Mouse (Mus musculus): Measurements from ENCODE around the gene Zeb2. TPM values are rescaled to one million over a fixed set of nuclear protein-coding genes. Genes with fewer than 3 reads are reported as not detected.

The Zeb2 gene
- polyA plus RNA-seq, 1 experiment = 3.2 TPM

GRCm38 (mm10) chr2:44976484-44976883, 140.7 kb downstream of the Zeb2 start:
- Histone ChIP-seq H3K36me3 (ENCODE audit: control insufficient read depth, insufficient read depth, low read length) (no peaks in the 10 kb centered on the region), H3K4me1 (ENCODE audit: control insufficient read depth, insufficient read depth, low read length) (peaks cover 5% of the 10 kb centered on the region), H3K27me3 (ENCODE audit: control insufficient read depth, insufficient read depth, low read length) (no peaks in the 10 kb centered on the region), H3K4me3 (ENCODE audit: control insufficient read depth, low read depth, low read length) (no peak overlapping the region), H3K27ac (ENCODE audit: control insufficient read depth, insufficient read depth, low read depth, low read length) (no peak overlapping the region)
- TF ChIP-seq CTCF (IDR thresholded peaks at IDR 0.05; ENCODE audit: control insufficient read depth, insufficient read depth, insufficient replicate concordance, low read depth, low read length) = no peak
- no peak for TF ChIP-seq POLR2A (IDR thresholded peaks at IDR 0.05; ENCODE audit: control insufficient read depth, low read depth, low read length)

- H3K27ac ChIP-seq (ENCODE audit: control insufficient read depth, insufficient read depth, low read depth, low read length) = no peak overlapping the region
- no peak for TF ChIP-seq POLR2A (IDR thresholded peaks at IDR 0.05; ENCODE audit: control insufficient read depth, low read depth, low read length)
- no peak for TF ChIP-seq CTCF (IDR thresholded peaks at IDR 0.05; ENCODE audit: control insufficient read depth, insufficient read depth, insufficient replicate concordance, low read depth, low read length)
- no peak overlapping the region for H3K4me3 ChIP-seq (ENCODE audit: control insufficient read depth, low read depth, low read length)
- H3K36me3 ChIP-seq (ENCODE audit: control insufficient read depth, insufficient read depth, low read length) = no peaks in the 10 kb centered on the region
- no peaks in the 10 kb centered on the region for H3K27me3 ChIP-seq (ENCODE audit: control insufficient read depth, insufficient read depth, low read length)
- no peaks in the 10 kb centered on the region for H3K4me1 ChIP-seq (ENCODE audit: control insufficient read depth, insufficient read depth, low read length)
Observed at GRCm38 (mm10) chr2:44973828-44974227, 143.4 kb downstream of the Zeb2 start.

- no peak for TF ChIP-seq POLR2A (IDR thresholded peaks at IDR 0.05; ENCODE audit: control insufficient read depth, low read depth, low read length)
- no peak for TF ChIP-seq CTCF (IDR thresholded peaks at IDR 0.05; ENCODE audit: control insufficient read depth, insufficient read depth, insufficient replicate concordance, low read depth, low read length)
- Histone ChIP-seq H3K27me3 (ENCODE audit: control insufficient read depth, insufficient read depth, low read length) (no peaks in the 10 kb centered on the region), H3K36me3 (ENCODE audit: control insufficient read depth, insufficient read depth, low read length) (no peaks in the 10 kb centered on the region), H3K4me1 (ENCODE audit: control insufficient read depth, insufficient read depth, low read length) (no peaks in the 10 kb centered on the region), H3K27ac (ENCODE audit: control insufficient read depth, insufficient read depth, low read depth, low read length) (no peak overlapping the region), H3K4me3 (ENCODE audit: control insufficient read depth, low read depth, low read length) (no peak overlapping the region)
Observed at GRCm38 (mm10) chr2:44970087-44970646, 147.0 kb downstream of the Zeb2 start.

- no peak overlapping the region for H3K4me3 ChIP-seq (ENCODE audit: control insufficient read depth, low read depth, low read length)
- TF ChIP-seq CTCF (IDR thresholded peaks at IDR 0.05; ENCODE audit: control insufficient read depth, insufficient read depth, insufficient replicate concordance, low read depth, low read length) (no peak), POLR2A (IDR thresholded peaks at IDR 0.05; ENCODE audit: control insufficient read depth, low read depth, low read length) (no peak)
- H3K36me3 ChIP-seq (ENCODE audit: control insufficient read depth, insufficient read depth, low read length) = no peaks in the 10 kb centered on the region
- no peak overlapping the region for H3K27ac ChIP-seq (ENCODE audit: control insufficient read depth, insufficient read depth, low read depth, low read length)
- H3K4me1 ChIP-seq (ENCODE audit: control insufficient read depth, insufficient read depth, low read length) = no peaks in the 10 kb centered on the region
- no peaks in the 10 kb centered on the region for H3K27me3 ChIP-seq (ENCODE audit: control insufficient read depth, insufficient read depth, low read length)
Observed at GRCm38 (mm10) chr2:44969640-44970039, 147.6 kb downstream of the Zeb2 start.

GRCm38 (mm10) chr2:44969226-44969625, 148.0 kb downstream of the Zeb2 start:
- H3K27ac ChIP-seq (ENCODE audit: control insufficient read depth, insufficient read depth, low read depth, low read length) = no peak overlapping the region

GRCm38 (mm10) chr2:44965834-44966555, 151.2 kb downstream of the Zeb2 start:
- no peaks in the 10 kb centered on the region for H3K36me3 ChIP-seq (ENCODE audit: control insufficient read depth, insufficient read depth, low read length)
- H3K4me1 ChIP-seq (ENCODE audit: control insufficient read depth, insufficient read depth, low read length) = no peaks in the 10 kb centered on the region
- H3K4me3 ChIP-seq (ENCODE audit: control insufficient read depth, low read depth, low read length) = no peak overlapping the region
- H3K27me3 ChIP-seq (ENCODE audit: control insufficient read depth, insufficient read depth, low read length) = no peaks in the 10 kb centered on the region
- H3K27ac ChIP-seq (ENCODE audit: control insufficient read depth, insufficient read depth, low read depth, low read length) = no peak overlapping the region
- TF ChIP-seq CTCF (IDR thresholded peaks at IDR 0.05; ENCODE audit: control insufficient read depth, insufficient read depth, insufficient replicate concordance, low read depth, low read length) (no peak), POLR2A (IDR thresholded peaks at IDR 0.05; ENCODE audit: control insufficient read depth, low read depth, low read length) (no peak)

More at GRCm38 (mm10) chr2:44969226-44969625, 148.0 kb downstream of the Zeb2 start:
- no peaks in the 10 kb centered on the region for H3K36me3 ChIP-seq (ENCODE audit: control insufficient read depth, insufficient read depth, low read length)
- no peaks in the 10 kb centered on the region for H3K4me1 ChIP-seq (ENCODE audit: control insufficient read depth, insufficient read depth, low read length)
- no peaks in the 10 kb centered on the region for H3K27me3 ChIP-seq (ENCODE audit: control insufficient read depth, insufficient read depth, low read length)
- no peak overlapping the region for H3K4me3 ChIP-seq (ENCODE audit: control insufficient read depth, low read depth, low read length)
- TF ChIP-seq CTCF (IDR thresholded peaks at IDR 0.05; ENCODE audit: control insufficient read depth, insufficient read depth, insufficient replicate concordance, low read depth, low read length) (no peak), POLR2A (IDR thresholded peaks at IDR 0.05; ENCODE audit: control insufficient read depth, low read depth, low read length) (no peak)

GRCm38 (mm10) chr2:44962620-44963019, 154.6 kb downstream of the Zeb2 start:
- Histone ChIP-seq H3K27me3 (ENCODE audit: control insufficient read depth, insufficient read depth, low read length) (no peaks in the 10 kb centered on the region), H3K27ac (ENCODE audit: control insufficient read depth, insufficient read depth, low read depth, low read length) (no peak overlapping the region), H3K4me1 (ENCODE audit: control insufficient read depth, insufficient read depth, low read length) (no peaks in the 10 kb centered on the region), H3K4me3 (ENCODE audit: control insufficient read depth, low read depth, low read length) (no peak overlapping the region), H3K36me3 (ENCODE audit: control insufficient read depth, insufficient read depth, low read length) (no peaks in the 10 kb centered on the region)
- TF ChIP-seq CTCF (IDR thresholded peaks at IDR 0.05; ENCODE audit: control insufficient read depth, insufficient read depth, insufficient replicate concordance, low read depth, low read length) = no peak
- TF ChIP-seq POLR2A (IDR thresholded peaks at IDR 0.05; ENCODE audit: control insufficient read depth, low read depth, low read length) = no peak

All from testis, adult 2 months (tissue).